ENCODE assay signal across 32 mouse cellular contexts in the genomic region with DNA sequence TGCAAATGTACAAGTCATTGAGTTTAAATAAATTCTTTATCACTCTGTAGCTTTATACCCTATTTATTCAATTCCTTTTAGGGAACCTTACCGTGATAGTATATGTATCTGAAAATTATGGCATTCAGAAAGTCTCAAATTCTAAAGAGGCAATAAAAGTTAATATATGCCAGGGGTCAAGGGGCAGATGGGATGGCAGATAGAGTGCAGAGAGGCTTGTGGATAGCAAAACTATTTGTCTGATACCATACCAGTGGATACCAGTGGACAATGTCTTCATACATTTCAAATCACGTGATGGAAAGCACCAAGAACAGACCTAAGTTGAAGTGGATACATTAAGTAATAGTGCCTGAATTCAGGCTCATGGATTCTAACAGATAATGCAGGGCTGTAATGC.
"Had no signal": no experiment of that assay in that cellular context is flagged by ENCODE, and none has a peak within 500 bp of the region (broad histone marks: within the 10 kb centered on the region; RNA-seq: fewer than 3 reads in every experiment).

No protein-coding gene starts in this region.

- H3K4me2 ChIP-seq: heart, embryonic 11.5 days; heart, embryonic 12.5 days; heart, embryonic 13.5 days; heart, embryonic 15.5 days; hindbrain, embryonic 12.5 days; hindbrain, embryonic 13.5 days; hindbrain, embryonic 14.5 days; hindbrain, embryonic 15.5 days; kidney, embryonic 15.5 days had no signal

- H3K27me3 ChIP-seq: heart, embryonic 12.5 days; heart, embryonic 13.5 days; heart, embryonic 15.5 days; hindbrain, embryonic 12.5 days; hindbrain, embryonic 13.5 days; hindbrain, embryonic 15.5 days; kidney, embryonic 15.5 days had no signal

- H3K36me3 ChIP-seq: heart, embryonic 10.5 days; heart, embryonic 12.5 days; heart, embryonic 13.5 days; heart, embryonic 15.5 days; hindbrain, embryonic 10.5 days; hindbrain, embryonic 12.5 days; hindbrain, embryonic 13.5 days; hindbrain, embryonic 15.5 days; kidney, embryonic 15.5 days had no signal

- H3K4me1 ChIP-seq: heart, embryonic 10.5 days; heart, embryonic 12.5 days; heart, embryonic 13.5 days; heart, embryonic 15.5 days; hindbrain, embryonic 10.5 days; hindbrain, embryonic 12.5 days; hindbrain, embryonic 13.5 days; hindbrain, embryonic 15.5 days; kidney, embryonic 15.5 days had no signal

- H3K9me3 ChIP-seq: heart, embryonic 10.5 days; heart, embryonic 12.5 days; heart, embryonic 13.5 days; heart, embryonic 15.5 days; hindbrain, embryonic 10.5 days; hindbrain, embryonic 12.5 days; hindbrain, embryonic 13.5 days; hindbrain, embryonic 15.5 days; kidney, embryonic 15.5 days had no signal

- ATAC-seq: hindbrain, embryonic 16.5 days; hindbrain, postnatal 0 days; inflammation-experienced regulatory T-cells, adult 6 months had no signal

- DNase-seq: heart, postnatal 10 days; heart, postnatal 36 days; heart, postnatal 4 days; kidney, adult 11 months; kidney, adult 18-20 months; kidney, adult 2 months; kidney, adult 8-10 months; kidney, adult 9 months; kidney, postnatal 10 days; kidney, postnatal 14 days; kidney, postnatal 25 days; kidney, postnatal 36 days; kidney, postnatal 4 days; layer of hippocampus, adult 9-11 months; layer of hippocampus, postnatal 36 days had no signal

- H3K27ac ChIP-seq: heart, embryonic 10.5 days; heart, embryonic 13.5 days; heart, embryonic 15.5 days; hindbrain, embryonic 10.5 days; hindbrain, embryonic 12.5 days; hindbrain, embryonic 13.5 days; hindbrain, embryonic 14.5 days; hindbrain, embryonic 15.5 days; hindbrain, postnatal 0 days; kidney, embryonic 15.5 days; kidney, postnatal 0 days; layer of hippocampus, adult 2 months; left cerebral cortex, adult 2 months had no signal

- H3K4me3 ChIP-seq: heart, embryonic 10.5 days; heart, embryonic 12.5 days; heart, embryonic 13.5 days; heart, embryonic 15.5 days; hindbrain, embryonic 10.5 days; hindbrain, embryonic 12.5 days; hindbrain, embryonic 13.5 days; hindbrain, embryonic 15.5 days; kidney, embryonic 15.5 days; layer of hippocampus, adult 2 months; left cerebral cortex, adult 2 months had no signal

- H3K9ac ChIP-seq: heart, embryonic 12.5 days; heart, embryonic 13.5 days; heart, embryonic 15.5 days; hindbrain, embryonic 12.5 days; hindbrain, embryonic 13.5 days; hindbrain, embryonic 14.5 days; hindbrain, embryonic 15.5 days; kidney, embryonic 15.5 days had no signal
